Mouse (Mus musculus): ENCODE results near the gene Polrmt. TPM values are rescaled to one million over a fixed set of nuclear protein-coding genes. Genes with fewer than 3 reads are reported as not detected.

The Polrmt gene
- total RNA-seq, 2 experiments from 2014 or later, result 42.1 to 45.7 TPM

DNA sequence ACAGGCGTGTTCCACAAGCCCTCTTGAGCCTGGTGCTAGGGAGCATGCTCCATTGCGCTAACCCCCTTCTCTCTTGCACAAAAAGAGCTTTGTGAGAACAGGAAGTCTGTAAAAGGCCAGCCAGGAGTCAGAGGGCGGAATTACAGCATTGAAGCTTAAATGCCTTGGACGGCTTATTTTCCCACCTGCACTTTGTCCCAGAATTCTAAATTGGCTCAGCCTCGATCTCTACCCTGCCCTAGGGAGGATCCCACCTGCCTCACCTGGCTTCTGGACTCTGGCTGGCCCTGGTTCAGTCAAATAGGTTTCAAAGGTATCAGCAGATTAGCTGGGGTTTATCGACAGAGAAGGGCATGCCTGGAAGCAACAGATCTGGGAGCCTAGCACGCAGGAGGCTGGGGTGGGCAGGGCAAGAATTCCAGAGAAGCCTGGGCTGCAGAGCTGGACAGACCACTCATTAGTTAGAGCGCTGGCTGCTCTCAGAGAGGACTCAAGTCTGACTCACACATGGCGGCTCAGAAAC is 50.2 kb downstream of the Polrmt start:
- no peak for DNase-seq (ENCODE audit: low spot score in 2 of 2)
- intact Hi-C loops (cut with DNase I), result loop anchor here (5.0 kb wide), 1 partner anchor 91 kb away; no protein-coding TSS in a partner anchor

DNA sequence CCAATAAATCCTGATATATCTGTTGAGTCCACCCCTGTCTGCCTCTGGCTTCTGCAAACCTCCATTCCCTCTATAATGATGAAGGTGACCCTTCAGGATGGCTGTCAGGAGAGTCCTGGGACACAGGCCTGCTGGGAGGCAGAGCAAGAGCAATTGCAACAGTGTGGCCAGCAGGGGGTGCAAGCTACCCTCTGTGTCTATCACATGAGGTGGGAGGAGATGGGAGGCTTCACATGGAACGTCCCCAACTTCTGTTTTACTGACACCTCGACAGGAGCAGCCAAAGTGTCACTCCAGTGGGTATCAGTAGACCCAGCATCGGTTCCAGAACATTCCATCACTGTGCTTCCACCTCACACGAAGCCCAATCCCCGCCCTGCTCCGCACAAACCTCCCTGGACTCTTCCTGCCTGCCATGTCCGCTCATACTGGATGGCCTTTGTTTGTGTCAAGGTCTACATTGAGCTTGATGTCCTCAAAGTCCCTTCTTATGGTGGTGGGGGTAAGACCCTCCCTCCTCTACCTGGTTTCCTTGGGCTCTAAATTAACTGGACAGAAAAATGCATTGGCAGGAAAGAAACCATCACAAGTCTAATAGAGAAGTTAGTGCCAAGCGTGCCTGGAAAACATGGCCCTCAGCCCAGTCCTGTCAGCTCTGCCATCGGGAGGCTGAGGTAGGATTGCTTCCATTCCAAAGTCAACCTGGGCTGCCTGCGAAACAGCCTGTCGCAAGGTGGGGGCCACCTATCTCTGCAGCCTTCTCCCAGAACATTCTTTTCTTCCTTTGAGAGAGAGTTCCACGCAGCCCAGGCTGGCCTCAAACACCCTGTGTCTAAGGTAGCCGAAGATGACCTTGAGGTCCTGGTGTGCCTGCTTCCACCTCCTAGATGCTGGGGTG is 50.9 kb downstream of the Polrmt start:
- DNase-seq (ENCODE audit: low spot score in 2 of 2), result peak in 1 of 2 experiments; percentile 68
- intact Hi-C loops (cut with DNase I), result loop anchor here (1.0 to 5.0 kb wide), 2 partner anchors 31 to 92 kb away; no protein-coding TSS in a partner anchor

GRCm38 (mm10) chr10:79694379-79694655 is 52.1 kb downstream of the Polrmt start:
- no peak for DNase-seq (ENCODE audit: low spot score in 2 of 2)
- intact Hi-C loops (cut with DNase I), result no loop called here

GRCm38 (mm10) chr10:79693580-79694378 is 52.6 kb downstream of the Polrmt start:
- intact Hi-C loops (cut with DNase I), result no loop called here
- DNase-seq (ENCODE audit: low spot score in 2 of 2), result no peak

GRCm38 (mm10) chr10:79691986-79692548 is 54.3 kb downstream of the Polrmt start:
- intact Hi-C loops (cut with DNase I), result no loop called here
- DNase-seq (ENCODE audit: low spot score in 2 of 2), result no peak

DNA sequence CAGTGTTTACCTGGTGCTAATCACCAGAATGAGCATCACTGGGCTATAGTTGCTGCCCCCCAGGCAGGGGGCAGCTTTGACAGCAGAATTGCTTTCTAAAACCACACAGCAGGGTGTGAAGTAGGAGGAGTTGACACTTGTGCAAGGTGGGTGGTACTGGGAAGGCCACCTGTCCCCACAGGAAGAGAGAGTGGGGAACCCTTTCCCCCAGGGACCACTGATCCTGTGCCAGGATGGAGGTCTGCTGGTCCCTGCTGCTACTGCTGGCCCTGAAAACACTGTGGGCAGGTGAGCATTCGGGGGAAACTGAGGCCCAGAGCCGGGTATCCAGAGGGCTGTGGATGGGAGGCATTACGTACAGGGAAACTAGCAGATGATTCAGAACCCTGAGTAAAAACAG is 57.2 kb downstream of the Polrmt start:
- DNase-seq (ENCODE audit: low spot score in 2 of 2), result no peak
- intact Hi-C loops (cut with DNase I), result loop anchor here (10.0 kb wide), 1 partner anchor 1866 kb away; the partner anchor contains the start of gene Aes

DNA sequence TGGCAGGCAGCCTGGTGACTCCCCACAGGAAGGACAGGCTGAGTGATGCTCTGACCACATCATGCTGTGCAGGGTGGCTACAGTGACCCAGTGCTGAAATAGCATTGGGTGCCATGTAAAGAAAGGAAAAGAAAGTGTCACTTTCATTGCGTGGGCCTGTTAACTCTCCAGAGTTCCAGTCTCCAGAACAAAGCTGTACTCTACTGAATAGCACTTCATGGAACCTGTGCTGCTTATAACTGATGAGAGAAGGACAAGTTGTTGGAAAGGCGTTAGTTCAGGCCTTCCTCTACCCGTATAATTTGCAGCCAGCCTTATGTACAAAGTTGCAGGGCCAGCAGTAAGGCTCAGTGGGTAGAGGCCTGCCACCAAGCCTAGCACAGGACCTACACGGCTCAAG is 57.7 kb downstream of the Polrmt start, which contains the start of gene Gzmm:
TSS of gene Gzmm (plus strand) at position 301 of the 400 bp plus-strand sequence.
- DNase-seq (ENCODE audit: low spot score in 2 of 2), result no peak
- intact Hi-C loops (cut with DNase I), result loop anchor here (10.0 kb wide), 1 partner anchor 1866 kb away; the partner anchor contains the start of gene Aes

- no peak for DNase-seq (ENCODE audit: low spot score in 2 of 2)
- intact Hi-C loops (cut with DNase I), result loop anchor here (10.0 kb wide), 1 partner anchor 1867 kb away; the partner anchor contains the start of gene Aes
Measured at GRCm38 (mm10) chr10:79687513-79687912, 58.9 kb downstream of the Polrmt start.

DNA sequence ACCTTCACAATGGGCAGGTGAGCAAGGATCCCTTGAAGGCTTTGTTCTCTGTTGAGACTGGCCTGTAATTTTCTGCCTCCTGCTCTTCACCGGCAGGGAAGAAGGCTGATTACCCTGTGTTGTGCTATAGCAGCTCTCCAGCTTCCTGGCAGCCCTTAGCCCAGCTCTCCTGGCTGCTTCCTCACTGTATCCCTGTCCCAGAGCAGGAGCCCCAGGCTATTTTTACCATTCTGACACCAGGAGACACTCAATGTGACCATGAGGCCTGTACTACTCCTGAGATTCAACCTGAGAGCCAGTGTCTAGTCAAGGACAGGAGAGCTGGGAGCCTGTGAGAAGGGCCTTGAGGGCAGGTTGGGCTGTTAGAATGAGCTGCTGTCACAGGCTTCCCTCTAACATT is 59.7 kb downstream of the Polrmt start:
- no peak for DNase-seq (ENCODE audit: low spot score in 2 of 2)
- intact Hi-C loops (cut with DNase I), result loop anchor here (10.0 kb wide), 1 partner anchor 1868 kb away; the partner anchor contains the start of gene Aes

GRCm38 (mm10) chr10:79686219-79686618 is 60.2 kb downstream of the Polrmt start:
- no peak for DNase-seq (ENCODE audit: low spot score in 2 of 2)
- intact Hi-C loops (cut with DNase I), result loop anchor here (10.0 kb wide), 1 partner anchor 1869 kb away; the partner anchor contains the start of gene Aes

Other genes with a start within 250 kb of the Polrmt start
- gene Plpp2, start 212.8 kb downstream of the Polrmt start, total RNA-seq (2021), result 1 to 10 TPM; 2.3 to 4.3 TPM
- gene Mier2, start 191.4 kb downstream of the Polrmt start, total RNA-seq (2021), result 10 to 100 TPM; 48.2 to 48.4 TPM
- not detected for gene Theg, start 159.2 kb downstream of the Polrmt start, total RNA-seq (2021)
- 10 to 100 TPM; 15.2 to 18.6 TPM for gene C2cd4c, start 132.6 kb downstream of the Polrmt start, total RNA-seq (2021)
- 10 to 100 TPM; 42.2 to 44.4 TPM for gene Shc2, start 108.7 kb downstream of the Polrmt start, total RNA-seq (2021)
- gene Odf3l2, start 100.8 kb downstream of the Polrmt start, total RNA-seq (2021), result under 1 TPM; 0.34 to 0.57 TPM
- gene Madcam1, start 82.0 kb downstream of the Polrmt start, total RNA-seq (2021), result not detected
- gene Tpgs1, start 77.2 kb downstream of the Polrmt start, total RNA-seq (2021), result 10 to 100 TPM; 82.0 to 82.8 TPM
- gene Cdc34, start 64.4 kb downstream of the Polrmt start, total RNA-seq (2021), result 10 to 100 TPM; 75.9 to 78.0 TPM
- gene Gzmm, start 57.6 kb downstream of the Polrmt start, total RNA-seq (2021), result 1 to 10 TPM; 1.5 to 2.4 TPM
- 100 to 1,000 TPM; 650 to 673 TPM for gene Bsg, start 42.1 kb downstream of the Polrmt start, total RNA-seq (2021)
- 100 to 1,000 TPM; 111 to 123 TPM for gene Hcn2, start 29.9 kb downstream of the Polrmt start, total RNA-seq (2021)
- gene Fgf22, start 8.5 kb upstream of the Polrmt start, total RNA-seq (2021), result 1 to 10 TPM; 2.8 to 4.0 TPM
- 10 to 100 TPM; 90.9 to 96.0 TPM for gene Rnf126, start 20.4 kb upstream of the Polrmt start, total RNA-seq (2021)
- 1 to 10 TPM; 2.2 to 2.4 TPM for gene Fstl3, start 30.7 kb upstream of the Polrmt start, total RNA-seq (2021)
- 1 to 10 TPM in 1 of 2 experiments, under 1 TPM in 1; 0.62 to 1.1 TPM for gene Prss57, start 44.4 kb upstream of the Polrmt start, total RNA-seq (2021)
- gene Palm, start 47.0 kb upstream of the Polrmt start, total RNA-seq (2021), result 100 to 1,000 TPM; 318 to 348 TPM
- gene Misp, start 74.4 kb upstream of the Polrmt start, total RNA-seq (2021), result 1 to 10 TPM in 1 of 2 experiments, under 1 TPM in 1; 0.62 to 1.7 TPM
- gene Ptbp1, start 107.8 kb upstream of the Polrmt start, total RNA-seq (2021), result 10 to 100 TPM; 48.5 to 52.3 TPM
- gene Prtn3, start 127.9 kb upstream of the Polrmt start, total RNA-seq (2021), result 1 to 10 TPM; 1.4 to 2.4 TPM
- 10 to 100 TPM; 51.1 to 53.3 TPM for gene Plppr3, start 128.1 kb upstream of the Polrmt start, total RNA-seq (2021)
- not detected for gene Elane, start 139.7 kb upstream of the Polrmt start, total RNA-seq (2021)
- not detected for gene Cfd, start 144.3 kb upstream of the Polrmt start, total RNA-seq (2021)
- gene Med16, start 162.3 kb upstream of the Polrmt start, total RNA-seq (2021), result 10 to 100 TPM; 57.5 to 59.8 TPM
- gene Gm26602, start 164.3 kb upstream of the Polrmt start, total RNA-seq (2021), result not detected
- gene Kiss1r, start 170.4 kb upstream of the Polrmt start, total RNA-seq (2021), result 1 to 10 TPM; 7.1 to 7.8 TPM
- gene R3hdm4, start 174.6 kb upstream of the Polrmt start, total RNA-seq (2021), result 100 to 1,000 TPM; 366 to 394 TPM
- gene Arid3a, start 180.5 kb upstream of the Polrmt start, total RNA-seq (2021), result 1 to 10 TPM; 5.4 to 8.6 TPM
- gene Wdr18, start 213.6 kb upstream of the Polrmt start, total RNA-seq (2021), result 10 to 100 TPM; 41.1 to 49.9 TPM
- under 1 TPM; 0.14 to 0.23 TPM for gene Grin3b, start 224.1 kb upstream of the Polrmt start, total RNA-seq (2021)
- gene Tmem259, start 237.7 kb upstream of the Polrmt start, total RNA-seq (2021), result 100 to 1,000 TPM; 123 to 124 TPM
- gene Cnn2, start 242.0 kb upstream of the Polrmt start, total RNA-seq (2021), result 1 to 10 TPM; 6.0 to 8.2 TPM
- gene Abca7, start 249.9 kb upstream of the Polrmt start, total RNA-seq (2021), result 10 to 100 TPM; 10.9 to 12.3 TPM